Mouse (Mus musculus): ENCODE results near the gene Nat14. TPM values are rescaled to one million over a fixed set of nuclear protein-coding genes. Genes with fewer than 3 reads are reported as not detected.

Gene Nat14
- polyA plus RNA-seq, 1 experiment from 2014 or later, result 39.3 TPM

DNA sequence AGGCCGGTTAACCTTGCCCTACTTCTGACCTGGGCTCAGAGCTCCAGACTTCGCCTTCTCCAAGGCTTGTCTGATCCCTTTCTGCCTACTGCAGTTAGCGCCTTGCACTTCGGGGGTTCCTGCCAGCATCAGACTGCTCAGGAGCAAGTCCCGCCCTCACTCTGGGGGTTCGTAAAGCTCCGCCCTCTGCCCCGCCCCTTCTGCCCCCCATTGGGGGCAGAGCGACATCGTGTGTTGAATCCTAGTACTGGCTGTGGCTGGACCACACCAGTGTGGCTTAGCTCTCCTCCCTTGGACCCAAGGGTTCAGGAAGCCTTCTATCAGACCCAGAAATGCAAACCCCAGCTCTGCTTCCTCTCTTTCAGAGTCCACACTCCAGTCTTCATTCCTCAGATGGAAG is 42.4 kb downstream of the Nat14 start, which contains the start of gene Sbk2:
Gene Sbk2 (minus strand): TSS at position 135 of the 400 bp plus-strand sequence.
- ATAC-seq (replicated peaks), result peak; percentile 60; the same call in 1 of the 2 replicates

DNA sequence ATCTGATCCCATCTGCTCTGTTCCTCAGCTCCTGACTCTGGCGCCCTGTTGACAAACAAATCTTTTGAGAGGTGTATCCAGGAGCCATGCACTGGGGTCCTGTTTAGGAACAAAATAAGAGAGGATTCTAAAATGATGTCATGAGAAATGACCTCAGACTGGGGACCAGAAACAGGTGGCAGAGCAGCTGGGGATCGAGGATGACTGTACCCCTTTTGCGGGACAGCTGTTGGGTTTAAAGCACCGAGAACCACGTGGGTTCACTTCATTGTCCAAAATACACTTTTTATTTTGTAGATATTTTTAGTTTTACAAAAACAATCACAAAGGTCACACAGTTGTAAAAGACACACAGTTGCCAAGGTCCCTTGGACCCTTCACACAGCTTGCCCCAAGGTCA is 43.2 kb downstream of the Nat14 start:
- Histone ChIP-seq H3K36me3 (no peaks in the 10 kb centered on the region), H3K9me3 (no peaks in the 10 kb centered on the region), H3K27me3 (no peaks in the 10 kb centered on the region), H3K9ac (replicated peaks) (no peak overlapping the region), H3K4me3 (no peak overlapping the region), H3K4me2 (replicated peaks) (no peak overlapping the region), H3K4me1 (no peaks in the 10 kb centered on the region), H3K27ac (replicated peaks) (no peak overlapping the region)
- ATAC-seq (replicated peaks), result no peak
- 88% methylated on average over 5 of the region's 5 CpGs for WGBS

More for the DNA sequence above, 42.4 kb downstream of the Nat14 start, which contains the start of gene Sbk2:
- H3K4me2 ChIP-seq (replicated peaks), result no peak within 1 kb of the TSS
- H3K36me3 ChIP-seq, result no peaks in the 10 kb centered on the region
- no peak within 1 kb of the TSS for H3K4me3 ChIP-seq
- no peaks in the 10 kb centered on the region for H3K4me1 ChIP-seq
- H3K9ac ChIP-seq (replicated peaks), result no peak within 1 kb of the TSS
- H3K27ac ChIP-seq (replicated peaks), result no peak within 1 kb of the TSS
- 5% methylated on average over 10 of the region's 10 CpGs for WGBS
- H3K27me3 ChIP-seq, result no peaks in the 10 kb centered on the region
- H3K9me3 ChIP-seq, result no peaks in the 10 kb centered on the region

DNA sequence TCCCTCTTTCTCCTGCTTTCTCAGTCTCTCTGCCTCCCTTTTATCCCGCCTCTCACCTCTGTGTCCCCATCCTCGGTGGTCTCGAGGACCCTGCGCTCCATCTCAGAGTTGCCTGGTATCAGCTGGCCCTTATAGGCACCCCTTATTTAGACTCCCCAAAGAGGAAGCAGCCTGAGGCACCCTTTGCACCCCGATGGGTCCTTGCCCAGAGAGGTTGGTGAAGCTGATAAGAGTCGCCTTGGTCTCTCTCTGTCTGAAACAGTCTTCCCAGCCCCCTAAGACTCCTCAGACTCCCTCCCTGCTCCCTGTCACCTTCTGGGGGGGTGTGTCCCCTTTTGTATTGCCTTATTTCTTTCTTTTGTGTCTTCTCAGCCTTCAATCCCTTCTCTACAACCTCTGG is 49.2 kb downstream of the Nat14 start, which contains the start of gene Sbk3:
Gene Sbk3 (minus strand): TSS at position 101 of the 400 bp plus-strand sequence.
- WGBS, result 40% methylated on average over 6 of the region's 6 CpGs
- Histone ChIP-seq H3K27ac (replicated peaks) (no peak within 1 kb of the TSS), H3K4me1 (no peaks in the 10 kb centered on the region), H3K4me3 (no peak within 1 kb of the TSS), H3K36me3 (no peaks in the 10 kb centered on the region), H3K27me3 (no peaks in the 10 kb centered on the region), H3K9ac (replicated peaks) (no peak within 1 kb of the TSS), H3K4me2 (replicated peaks) (no peak within 1 kb of the TSS), H3K9me3 (no peaks in the 10 kb centered on the region)
- ATAC-seq (replicated peaks), result no peak

DNA sequence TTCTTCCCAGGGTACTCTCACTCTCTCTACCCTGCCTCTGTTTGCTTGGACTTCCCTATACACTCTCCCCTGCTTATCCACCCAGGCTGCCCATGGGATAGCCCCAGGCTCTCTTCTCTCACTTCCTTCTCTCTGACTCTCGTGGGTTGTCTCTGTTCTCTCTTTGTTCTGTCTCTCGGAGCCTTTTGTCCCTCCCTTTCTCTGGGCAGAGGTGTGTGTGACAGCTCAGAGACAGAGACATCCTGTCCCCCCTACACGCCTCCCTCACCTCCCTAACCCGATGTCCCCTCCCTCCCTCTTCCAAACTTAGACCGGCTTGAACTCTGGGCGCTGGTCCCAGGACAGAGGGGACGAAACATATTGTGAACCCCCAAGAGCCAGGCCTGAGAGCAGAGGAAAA is 49.9 kb downstream of the Nat14 start:
- Histone ChIP-seq H3K9ac (replicated peaks) (no peak overlapping the region), H3K9me3 (no peaks in the 10 kb centered on the region), H3K27me3 (no peaks in the 10 kb centered on the region), H3K27ac (replicated peaks) (no peak overlapping the region), H3K4me1 (no peaks in the 10 kb centered on the region), H3K4me2 (replicated peaks) (no peak overlapping the region), H3K4me3 (no peak overlapping the region), H3K36me3 (no peaks in the 10 kb centered on the region)
- WGBS, result 28% methylated on average over 7 of the region's 7 CpGs
- ATAC-seq (replicated peaks), result no peak

DNA sequence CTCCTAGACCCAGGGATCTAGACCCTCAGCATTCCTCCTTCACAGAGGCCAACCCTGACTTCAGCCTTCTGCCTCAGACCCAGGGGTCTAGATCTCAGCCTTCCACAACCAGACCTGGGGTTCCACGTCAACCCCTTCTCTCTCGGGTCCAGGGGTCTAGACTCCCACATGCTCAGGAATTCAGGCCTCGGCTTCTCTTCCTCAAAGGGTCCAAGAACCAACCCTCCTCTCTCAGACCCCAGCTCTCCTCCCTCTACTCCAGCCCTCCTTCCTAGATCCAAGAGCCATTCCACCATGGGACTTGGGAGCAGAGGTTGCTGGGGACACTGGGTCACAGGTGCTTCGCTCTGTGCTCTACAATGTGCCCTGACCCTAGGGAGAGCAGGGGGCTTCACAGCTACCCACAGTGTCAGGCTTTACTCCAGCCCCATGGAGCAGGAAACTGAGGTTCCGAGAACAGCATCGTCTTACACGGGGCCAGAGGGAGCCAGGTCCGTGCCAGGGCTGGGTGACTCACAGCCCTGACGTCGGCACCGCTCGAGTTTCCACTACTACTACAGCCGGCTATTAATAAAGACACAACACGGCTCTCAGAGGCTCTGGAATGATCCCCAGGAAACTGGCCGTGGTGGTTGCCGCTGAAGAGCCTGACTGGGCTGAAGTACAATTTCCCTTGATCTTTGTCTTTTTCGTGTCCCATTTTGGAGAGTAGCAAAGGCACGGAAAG is 50.7 kb downstream of the Nat14 start:
- Histone ChIP-seq H3K27ac (replicated peaks) (no peak overlapping the region), H3K9ac (replicated peaks) (no peak overlapping the region), H3K4me1 (no peaks in the 10 kb centered on the region), H3K36me3 (no peaks in the 10 kb centered on the region), H3K9me3 (no peaks in the 10 kb centered on the region), H3K4me3 (no peak overlapping the region), H3K4me2 (replicated peaks) (no peak overlapping the region), H3K27me3 (no peaks in the 10 kb centered on the region)
- 84% methylated on average over 18 of the region's 18 CpGs for WGBS
- ATAC-seq (replicated peaks), result no peak

Other genes with a start within 250 kb of the Nat14 start
- 142 and 146 TPM in 2 replicates for gene Hspbp1, start 237.0 kb upstream of the Nat14 start, polyA plus RNA-seq (2015; fragmentation: Nextera tagmentation; extraction: Ambion mirVana)
- 6.7 and 7.9 TPM in 2 replicates for gene Brsk1, start 231.4 kb upstream of the Nat14 start, polyA plus RNA-seq (2015; fragmentation: Nextera tagmentation; extraction: Ambion mirVana)
- 0.08 and 0.24 TPM in 2 replicates for gene Tmem150b, start 196.8 kb upstream of the Nat14 start, polyA plus RNA-seq (2015; fragmentation: Nextera tagmentation; extraction: Ambion mirVana)
- 64.3 and 70.6 TPM in 2 replicates for gene Kmt5c, start 181.9 kb upstream of the Nat14 start, polyA plus RNA-seq (2015; fragmentation: Nextera tagmentation; extraction: Ambion mirVana)
- gene Cox6b2, start 168.9 kb upstream of the Nat14 start, polyA plus RNA-seq (2015; fragmentation: Nextera tagmentation; extraction: Ambion mirVana), result 13.7 and 14.1 TPM in 2 replicates
- gene Fam71e2, start 150.7 kb upstream of the Nat14 start, polyA plus RNA-seq (2015; fragmentation: Nextera tagmentation; extraction: Ambion mirVana), result not detected in 2 replicates
- gene Il11, start 139.2 kb upstream of the Nat14 start, polyA plus RNA-seq (2015; fragmentation: Nextera tagmentation; extraction: Ambion mirVana), result 0.56 and 1.2 TPM in 2 replicates
- gene Tmem190, start 139.1 kb upstream of the Nat14 start, polyA plus RNA-seq (2015; fragmentation: Nextera tagmentation; extraction: Ambion mirVana), result not detected in 2 replicates
- 3.5 TPM in 2 replicates for gene Tmem238, start 132.4 kb upstream of the Nat14 start, polyA plus RNA-seq (2015; fragmentation: Nextera tagmentation; extraction: Ambion mirVana)
- gene Rpl28, start 129.2 kb upstream of the Nat14 start, polyA plus RNA-seq (2015; fragmentation: Nextera tagmentation; extraction: Ambion mirVana), result 224 and 256 TPM in 2 replicates
- 363 and 383 TPM in 2 replicates for gene Ube2s, start 109.4 kb upstream of the Nat14 start, polyA plus RNA-seq (2015; fragmentation: Nextera tagmentation; extraction: Ambion mirVana)
- 8.8 and 10.7 TPM in 2 replicates for gene Shisa7, start 77.3 kb upstream of the Nat14 start, polyA plus RNA-seq (2015; fragmentation: Nextera tagmentation; extraction: Ambion mirVana)
- gene Isoc2b, start 51.8 kb upstream of the Nat14 start, polyA plus RNA-seq (2015; fragmentation: Nextera tagmentation; extraction: Ambion mirVana), result 3.7 and 4.8 TPM in 2 replicates
- 0.65 and 0.76 TPM in 2 replicates for gene Isoc2a, start 44.9 kb upstream of the Nat14 start, polyA plus RNA-seq (2015; fragmentation: Nextera tagmentation; extraction: Ambion mirVana)
- gene Gm36210, start 15.5 kb upstream of the Nat14 start, polyA plus RNA-seq (2015; fragmentation: Nextera tagmentation; extraction: Ambion mirVana), result 0.31 and 0.33 TPM in 2 replicates
- gene Zfp628, start 6.8 kb upstream of the Nat14 start, polyA plus RNA-seq (2015; fragmentation: Nextera tagmentation; extraction: Ambion mirVana), result 4.0 and 4.2 TPM in 2 replicates
- gene Ssc5d, start 3.8 kb downstream of the Nat14 start, polyA plus RNA-seq (2015; fragmentation: Nextera tagmentation; extraction: Ambion mirVana), result 0.24 and 0.32 TPM in 2 replicates
- not detected in 2 replicates for gene Sbk2, start 42.4 kb downstream of the Nat14 start, polyA plus RNA-seq (2015; fragmentation: Nextera tagmentation; extraction: Ambion mirVana)
- gene Sbk3, start 49.1 kb downstream of the Nat14 start, polyA plus RNA-seq (2015; fragmentation: Nextera tagmentation; extraction: Ambion mirVana), result 0.27 and 0.33 TPM in 2 replicates
- 58.9 and 60.9 TPM in 2 replicates for gene Zfp579, start 74.1 kb downstream of the Nat14 start, polyA plus RNA-seq (2015; fragmentation: Nextera tagmentation; extraction: Ambion mirVana)
- gene Zfp524, start 92.4 kb downstream of the Nat14 start, polyA plus RNA-seq (2015; fragmentation: Nextera tagmentation; extraction: Ambion mirVana), result 11.6 and 12.5 TPM in 2 replicates
- 52.1 TPM in 2 replicates for gene Fiz1, start 92.7 kb downstream of the Nat14 start, polyA plus RNA-seq (2015; fragmentation: Nextera tagmentation; extraction: Ambion mirVana)
- gene Gm44973, start 93.5 kb downstream of the Nat14 start, polyA plus RNA-seq (2015; fragmentation: Nextera tagmentation; extraction: Ambion mirVana), result 0.89 TPM in 1 of 2 replicates, not detected in the other
- 6.1 and 6.5 TPM in 2 replicates for gene Zfp865, start 98.3 kb downstream of the Nat14 start, polyA plus RNA-seq (2015; fragmentation: Nextera tagmentation; extraction: Ambion mirVana)
- 39.7 and 45.8 TPM in 2 replicates for gene Ccdc106, start 98.5 kb downstream of the Nat14 start, polyA plus RNA-seq (2015; fragmentation: Nextera tagmentation; extraction: Ambion mirVana)
- not detected in 2 replicates for gene 4632433K11Rik, start 112.1 kb downstream of the Nat14 start, polyA plus RNA-seq (2015; fragmentation: Nextera tagmentation; extraction: Ambion mirVana)
- gene Zfp784, start 116.4 kb downstream of the Nat14 start, polyA plus RNA-seq (2015; fragmentation: Nextera tagmentation; extraction: Ambion mirVana), result 7.8 and 8.5 TPM in 2 replicates
- gene Zfp580, start 129.5 kb downstream of the Nat14 start, polyA plus RNA-seq (2015; fragmentation: Nextera tagmentation; extraction: Ambion mirVana), result 53.0 and 54.1 TPM in 2 replicates
- gene U2af2, start 140.1 kb downstream of the Nat14 start, polyA plus RNA-seq (2015; fragmentation: Nextera tagmentation; extraction: Ambion mirVana), result 136 TPM in 2 replicates
- 94.5 and 96.9 TPM in 2 replicates for gene Epn1, start 158.2 kb downstream of the Nat14 start, polyA plus RNA-seq (2015; fragmentation: Nextera tagmentation; extraction: Ambion mirVana)
- gene Rfpl4, start 194.9 kb downstream of the Nat14 start, polyA plus RNA-seq (2015; fragmentation: Nextera tagmentation; extraction: Ambion mirVana), result 0.13 TPM in 1 of 2 replicates, not detected in the other
- gene Rasl2-9, start 203.9 kb downstream of the Nat14 start, polyA plus RNA-seq (2015; fragmentation: Nextera tagmentation; extraction: Ambion mirVana), result 0.19 TPM in 1 of 2 replicates, not detected in the other
- gene Vmn1r55, start 227.6 kb downstream of the Nat14 start, polyA plus RNA-seq (2015; fragmentation: Nextera tagmentation; extraction: Ambion mirVana), result 0.01 TPM in 1 of 2 replicates, not detected in the other